Mouse (Mus musculus) embryonic facial prominence, embryonic 11.5 days (tissue): ENCODE results near the gene Cux2. TPM values are rescaled to one million over a fixed set of nuclear protein-coding genes. Genes with fewer than 3 reads are reported as not detected.

ENCODE experiments used
- ATAC-seq: fragments of 200-750 bp; cut with Nextera tagmentation; replicated peaks from 2 replicates; pipeline ENCODE4 v1.8.0; 2017; ENCODE audit warnings: low read depth; ENCODE audit not compliant: insufficient number of reproducible peaks, low FRiP score, low TSS enrichment
- DNase-seq: peaks from one replicate; pipeline ENCODE4 v3.0.0-alpha.2; 2015; ENCODE audit warnings: low spot score
- H3K27ac ChIP-seq: fragments of 300-500 bp; sonication (generic); replicated peaks from 2 replicates; pipeline ENCODE4 v1.5.1; 2014; ENCODE audit warnings: mild to moderate bottlenecking, low read depth, low read length, control low read depth
- H3K27me3 ChIP-seq: fragments of 300-500 bp; sonication (generic); 2 replicates; pipeline ENCODE4 v1.6.1; 2014; ENCODE audit warnings: mild to moderate bottlenecking, low read length, moderate library complexity, mixed read lengths; ENCODE audit not compliant: control insufficient read depth, insufficient read depth
- H3K36me3 ChIP-seq: fragments of 300-500 bp; sonication (generic); replicated peaks from 2 replicates; pipeline ENCODE4 v1.6.1; 2014; ENCODE audit warnings: low read depth, mild to moderate bottlenecking, low read length, moderate library complexity, mixed read lengths; ENCODE audit not compliant: control insufficient read depth, insufficient read depth
- H3K4me1 ChIP-seq: fragments of 300-500 bp; sonication (generic); 2 replicates; pipeline ENCODE4 v1.6.1; 2014; ENCODE audit warnings: low read length, mixed read lengths; ENCODE audit not compliant: control insufficient read depth, insufficient read depth
- H3K4me2 ChIP-seq: fragments of 300-500 bp; sonication (generic); 2 replicates; pipeline ENCODE4 v1.6.1; 2014; ENCODE audit warnings: low read depth, mild to moderate bottlenecking, control low read depth, low read length, moderate library complexity
- H3K4me3 ChIP-seq: fragments of 300-500 bp; sonication (generic); 2 replicates; pipeline ENCODE4 v1.5.1; 2014; ENCODE audit warnings: low read depth, low read length, control low read depth
- H3K9ac ChIP-seq: fragments of 300-500 bp; sonication (generic); replicated peaks from 2 replicates; pipeline ENCODE4 v1.6.1; 2014; ENCODE audit warnings: mild to moderate bottlenecking, control low read depth, low read length
- H3K9me3 ChIP-seq: fragments of 300-500 bp; sonication (generic); replicated peaks from 2 replicates; pipeline ENCODE4 v1.6.1; 2016; ENCODE audit warnings: mild to moderate bottlenecking, low read length, inconsistent platforms, mixed read lengths; ENCODE audit not compliant: control insufficient read depth
- WGBS: fragments of 180-500 bp; shearing (Covaris S2); extraction: QIAGEN DNeasy Blood & Tissue Kit; methylation state at CpG from one replicate; pipeline ENCODE4 v1.1.7; 2014; 5-methylcytosine and 5-hydroxymethylcytosine counted together
- polyA plus RNA-seq: library from polyadenylated mRNA; unstranded; fragments of >200 nt; fragmentation: Nextera tagmentation; extraction: Ambion mirVana; gene quantifications from 2 replicates; pipeline ENCODE4 v1.2.1, GENCODE M21; 2014

The Cux2 gene
- polyA plus RNA-seq, 1 experiment from 2014 or later, result 4.5 TPM

DNA sequence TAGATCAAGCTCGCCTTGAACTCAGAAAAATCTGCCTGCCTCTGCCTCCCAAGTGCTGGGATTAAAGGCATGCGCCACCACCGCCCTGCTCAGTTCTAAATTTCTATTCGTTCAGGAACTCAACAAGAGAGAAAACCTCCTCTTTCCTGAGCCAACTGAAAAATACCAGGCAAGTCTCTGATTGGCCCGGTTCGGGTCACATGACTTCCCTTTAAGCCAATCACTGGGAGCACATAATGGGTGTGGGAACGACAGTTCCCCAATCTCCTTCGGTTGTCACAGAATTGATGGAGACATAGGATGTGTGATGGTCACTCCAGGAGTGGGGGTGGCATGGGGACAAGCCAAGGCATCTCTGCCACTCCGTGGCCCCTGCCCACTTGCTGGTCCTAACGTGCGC lies 24.8 kb downstream of the Cux2 start:
- no peak for DNase-seq
- no peak overlapping the region for H3K4me3 ChIP-seq
- 90% methylated on average over 11 of the region's 11 CpGs for WGBS

DNA sequence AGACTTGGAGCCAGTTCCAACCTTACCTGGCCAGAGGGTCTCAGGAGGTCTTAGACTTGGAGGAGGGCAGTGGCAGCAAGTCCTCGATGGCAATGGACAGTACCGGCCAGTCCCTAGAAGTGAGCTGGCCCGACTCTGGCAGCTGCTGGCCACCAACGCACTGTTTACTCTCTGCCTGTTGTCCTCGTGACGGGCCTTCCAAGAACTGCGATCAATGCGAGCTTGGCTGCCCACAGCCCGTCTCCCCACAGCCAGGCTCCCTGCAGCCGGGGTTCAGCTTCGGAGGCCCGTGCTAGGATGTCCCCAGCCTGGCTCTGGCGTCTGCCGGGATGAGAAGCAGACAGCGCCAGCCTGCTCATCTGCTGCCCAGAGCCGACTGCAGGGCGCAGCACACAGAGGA lies 30.6 kb downstream of the Cux2 start:
- H3K4me1 ChIP-seq, result no peaks in the 10 kb centered on the region
- H3K27me3 ChIP-seq, result no peaks in the 10 kb centered on the region
- H3K27ac ChIP-seq, result no peak overlapping the region
- H3K4me2 ChIP-seq, result no peak overlapping the region
- no peaks in the 10 kb centered on the region for H3K9me3 ChIP-seq
- H3K9ac ChIP-seq, result no peak overlapping the region
- no peaks in the 10 kb centered on the region for H3K36me3 ChIP-seq
- DNase-seq, result no peak
- 63% methylated on average over 17 of the region's 17 CpGs for WGBS
- no peak overlapping the region for H3K4me3 ChIP-seq
- no peak for ATAC-seq

More for the DNA sequence above, 24.8 kb downstream of the Cux2 start:
- no peaks in the 10 kb centered on the region for H3K27me3 ChIP-seq
- H3K4me1 ChIP-seq, result no peaks in the 10 kb centered on the region
- no peaks in the 10 kb centered on the region for H3K9me3 ChIP-seq
- no peak overlapping the region for H3K27ac ChIP-seq
- no peak overlapping the region for H3K4me2 ChIP-seq
- ATAC-seq, result no peak
- no peaks in the 10 kb centered on the region for H3K36me3 ChIP-seq
- no peak overlapping the region for H3K9ac ChIP-seq

DNA sequence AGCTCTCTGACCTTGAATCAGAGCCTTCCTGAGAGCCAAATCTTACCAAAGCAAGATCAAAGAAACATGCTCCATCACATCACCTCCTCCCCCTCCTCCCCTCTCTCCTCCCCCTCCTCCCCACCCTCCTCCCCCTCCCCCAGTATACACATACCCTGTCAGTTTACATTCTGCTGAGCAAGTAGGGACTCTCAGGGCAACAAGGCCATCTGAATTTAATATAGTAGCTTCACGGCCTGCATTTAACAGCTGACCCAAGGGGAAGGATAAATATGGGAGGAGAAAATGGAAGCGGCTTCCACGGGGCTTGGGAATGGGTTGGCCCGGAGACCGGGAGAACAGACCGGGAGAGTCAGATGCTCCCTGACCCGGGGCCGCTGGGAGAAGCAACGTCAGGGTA lies 32.1 kb downstream of the Cux2 start:
- no peak overlapping the region for H3K4me2 ChIP-seq
- DNase-seq (peak; percentile 39), ATAC-seq (no peak)
- no peaks in the 10 kb centered on the region for H3K9me3 ChIP-seq
- H3K9ac ChIP-seq, result no peak overlapping the region
- no peaks in the 10 kb centered on the region for H3K27me3 ChIP-seq
- H3K4me1 ChIP-seq, result no peaks in the 10 kb centered on the region
- no peak overlapping the region for H3K4me3 ChIP-seq
- no peaks in the 10 kb centered on the region for H3K36me3 ChIP-seq
- WGBS, result 49% methylated on average over 9 of the region's 9 CpGs
- H3K27ac ChIP-seq, result no peak overlapping the region

DNA sequence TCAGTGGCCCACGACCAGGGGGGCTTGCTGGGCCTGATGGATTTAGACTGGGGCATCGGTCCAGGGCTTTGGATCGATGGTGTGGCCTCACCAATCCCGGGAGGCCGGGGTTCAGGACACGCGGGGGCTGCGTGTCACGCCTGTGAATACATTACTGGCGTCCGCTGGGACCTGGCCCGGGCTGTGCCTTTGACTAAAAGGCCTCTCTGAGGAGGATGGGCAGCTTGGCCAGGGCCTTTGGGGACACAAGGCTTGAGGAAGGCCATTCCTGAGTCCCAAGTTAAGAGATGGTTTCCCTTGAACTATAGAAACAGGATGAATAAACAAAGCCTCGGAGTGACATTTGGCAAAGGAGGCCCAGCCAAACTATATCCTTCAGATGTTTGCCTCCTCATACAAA lies 32.6 kb downstream of the Cux2 start:
- H3K27me3 ChIP-seq, result no peaks in the 10 kb centered on the region
- H3K4me3 ChIP-seq, result no peak overlapping the region
- H3K9ac ChIP-seq, result no peak overlapping the region
- H3K9me3 ChIP-seq, result no peaks in the 10 kb centered on the region
- H3K4me1 ChIP-seq, result no peaks in the 10 kb centered on the region
- no peaks in the 10 kb centered on the region for H3K36me3 ChIP-seq
- 45% methylated on average over 13 of the region's 13 CpGs for WGBS
- ATAC-seq, result no peak; the same call in 1 of the 2 replicates
- no peak overlapping the region for H3K27ac ChIP-seq
- no peak for DNase-seq
- no peak overlapping the region for H3K4me2 ChIP-seq

- Histone ChIP-seq H3K27me3 (no peaks in the 10 kb centered on the region), H3K4me1 (no peaks in the 10 kb centered on the region), H3K9ac (no peak overlapping the region), H3K4me3 (no peak overlapping the region), H3K4me2 (no peak overlapping the region), H3K27ac (no peak overlapping the region), H3K36me3 (no peaks in the 10 kb centered on the region), H3K9me3 (no peaks in the 10 kb centered on the region)
- DNase-seq (no peak), ATAC-seq (no peak)
- WGBS, result 75% methylated on average over 6 of the region's 6 CpGs
These were observed 33.2 kb downstream of the Cux2 start for GRCm38 (mm10) chr5:122016744-122017143.

GRCm38 (mm10) chr5:122015149-122015548 lies 34.8 kb downstream of the Cux2 start:
- no peak for DNase-seq

GRCm38 (mm10) chr5:122014671-122015070 lies 35.2 kb downstream of the Cux2 start:
- H3K4me2 ChIP-seq, result no peak overlapping the region
- no peaks in the 10 kb centered on the region for H3K27me3 ChIP-seq
- no peak for DNase-seq
- H3K9me3 ChIP-seq, result no peaks in the 10 kb centered on the region
- H3K4me3 ChIP-seq, result no peak overlapping the region
- no peak for ATAC-seq
- H3K27ac ChIP-seq, result no peak overlapping the region
- 84% methylated on average over 8 of the region's 8 CpGs for WGBS
- no peak overlapping the region for H3K9ac ChIP-seq
- H3K36me3 ChIP-seq, result no peaks in the 10 kb centered on the region
- no peaks in the 10 kb centered on the region for H3K4me1 ChIP-seq

More at GRCm38 (mm10) chr5:122015149-122015548, 34.8 kb downstream of the Cux2 start:
- no peaks in the 10 kb centered on the region for H3K36me3 ChIP-seq
- no peaks in the 10 kb centered on the region for H3K9me3 ChIP-seq
- no peaks in the 10 kb centered on the region for H3K27me3 ChIP-seq
- no peak overlapping the region for H3K4me2 ChIP-seq
- no peak for ATAC-seq
- H3K4me1 ChIP-seq, result no peaks in the 10 kb centered on the region
- 77% methylated on average over 17 of the region's 17 CpGs for WGBS
- no peak overlapping the region for H3K27ac ChIP-seq
- no peak overlapping the region for H3K9ac ChIP-seq
- no peak overlapping the region for H3K4me3 ChIP-seq

- Histone ChIP-seq H3K4me2 (no peak overlapping the region), H3K27ac (no peak overlapping the region), H3K4me3 (no peak overlapping the region), H3K4me1 (no peaks in the 10 kb centered on the region), H3K9me3 (no peaks in the 10 kb centered on the region), H3K27me3 (no peaks in the 10 kb centered on the region), H3K9ac (no peak overlapping the region), H3K36me3 (no peaks in the 10 kb centered on the region)
- ATAC-seq, result no peak
- DNase-seq, result peak; percentile 32
- 25% methylated on average over 9 of the region's 9 CpGs for WGBS
These were observed 38.6 kb downstream of the Cux2 start for GRCm38 (mm10) chr5:122011289-122011688.
